Mouse (Mus musculus): Measurements from ENCODE around the gene Elovl1.

The Elovl1 gene

DNA sequence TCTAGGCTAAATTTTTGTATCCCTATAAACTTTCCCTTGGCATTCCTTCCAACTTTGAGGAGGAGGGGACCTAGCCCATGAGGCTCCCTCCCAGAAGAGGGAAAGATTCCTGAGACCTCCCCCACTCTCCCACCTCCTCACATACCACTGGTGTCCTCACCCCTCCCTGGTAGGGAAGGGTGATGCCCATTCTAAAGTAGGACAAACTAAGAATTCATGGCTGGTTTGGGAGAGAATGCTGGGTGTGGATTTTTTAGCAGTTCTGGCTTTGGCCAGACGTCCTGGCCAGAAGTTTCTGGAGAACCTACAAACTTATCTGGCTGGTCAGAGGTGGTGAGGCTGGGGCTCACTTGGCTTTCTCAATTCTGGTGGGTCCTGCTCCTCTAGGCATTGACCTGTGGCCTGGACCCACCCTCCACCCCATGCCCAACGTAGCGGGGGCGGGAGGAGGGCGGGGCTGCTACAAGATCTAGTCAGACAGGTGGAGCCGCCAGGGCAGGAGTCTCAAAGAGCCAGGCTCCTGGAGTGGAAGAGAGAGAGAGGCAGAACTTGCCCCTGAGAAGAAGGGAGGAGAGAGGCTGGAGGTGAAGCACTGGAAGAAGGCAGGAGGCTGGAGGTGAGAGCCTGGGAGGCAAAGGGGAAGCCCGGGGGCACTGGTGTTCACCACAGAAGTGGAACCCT lies 1.5 kb downstream of the Elovl1 start:
- no peak for DNase-seq (ENCODE audit: low read depth, low spot score)

DNA sequence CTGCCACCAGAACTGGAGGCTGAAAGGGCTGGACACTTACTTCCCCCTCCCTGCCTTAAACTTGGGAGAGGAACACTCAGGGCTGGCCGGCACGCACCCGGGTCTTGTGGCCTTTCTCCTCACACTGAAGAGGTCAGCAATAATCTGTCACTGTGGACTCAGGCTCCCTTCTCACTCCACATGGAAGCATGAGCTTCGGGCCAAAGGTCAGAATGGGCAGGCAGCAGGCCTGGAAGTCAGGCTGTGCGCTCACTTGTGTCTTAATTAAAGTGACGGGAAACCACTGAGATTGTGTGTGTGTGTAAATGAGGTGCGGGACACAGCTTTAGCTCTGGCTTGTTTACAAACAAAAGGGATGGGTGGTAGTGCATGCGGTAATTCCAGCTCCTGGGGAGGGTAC lies 4.4 kb downstream of the Elovl1 start:
- no peak for DNase-seq (ENCODE audit: low read depth, low spot score)

GRCm38 (mm10) chr4:118436820-118437603 lies 9.1 kb downstream of the Elovl1 start, which contains the start of gene Cdc20:
Gene Cdc20, minus strand, starts transcription at chr4:118437352.
- peak; percentile 98 for DNase-seq (ENCODE audit: low read depth, low spot score)

DNA sequence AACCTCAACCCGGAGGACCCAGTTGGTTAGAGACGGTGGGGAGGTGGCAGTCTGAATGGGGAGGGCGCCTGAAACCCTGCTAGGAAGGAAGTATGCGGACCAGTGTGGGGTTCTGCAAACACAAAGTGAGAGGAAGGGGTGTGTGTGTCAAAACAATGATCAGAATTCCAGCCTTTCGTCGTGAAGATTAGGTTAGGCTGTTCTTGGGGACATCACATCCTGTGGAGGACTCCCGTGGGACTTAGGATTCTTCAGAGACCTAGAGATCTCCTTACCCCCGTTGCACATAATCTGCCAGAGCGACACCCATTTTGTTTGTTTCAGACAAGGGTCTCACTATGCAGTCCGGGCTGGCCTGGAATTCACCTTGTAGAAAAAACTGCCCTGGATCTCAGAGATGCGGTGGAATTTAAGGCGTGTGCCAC lies 9.9 kb downstream of the Elovl1 start:
- peak; percentile 41 for DNase-seq (ENCODE audit: low read depth, low spot score)

DNA sequence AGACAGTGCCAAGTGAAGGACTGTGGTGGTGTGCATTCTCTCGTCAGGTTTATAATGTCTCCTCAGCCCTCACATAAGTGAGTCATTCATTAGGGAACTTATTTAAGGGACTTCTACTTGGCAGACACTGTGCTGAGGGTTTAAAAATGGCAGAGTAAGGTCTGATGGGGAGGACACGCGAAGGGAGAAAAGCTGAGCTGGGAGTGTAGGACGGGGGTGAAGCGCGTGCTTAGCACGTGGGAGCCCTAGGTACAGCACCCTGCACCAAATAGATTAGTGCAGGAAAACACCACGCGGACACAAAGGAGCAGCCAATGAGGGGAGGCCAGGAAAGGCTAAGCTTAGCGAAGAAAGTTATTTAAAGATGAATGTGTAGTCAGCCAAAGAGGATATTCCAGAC lies 17.2 kb downstream of the Elovl1 start:
- DNase-seq (ENCODE audit: low read depth, low spot score): no peak

- DNase-seq (ENCODE audit: low read depth, low spot score): peak; percentile 52
Measured at GRCm38 (mm10) chr4:118445781-118446414, 18.0 kb downstream of the Elovl1 start.

DNA sequence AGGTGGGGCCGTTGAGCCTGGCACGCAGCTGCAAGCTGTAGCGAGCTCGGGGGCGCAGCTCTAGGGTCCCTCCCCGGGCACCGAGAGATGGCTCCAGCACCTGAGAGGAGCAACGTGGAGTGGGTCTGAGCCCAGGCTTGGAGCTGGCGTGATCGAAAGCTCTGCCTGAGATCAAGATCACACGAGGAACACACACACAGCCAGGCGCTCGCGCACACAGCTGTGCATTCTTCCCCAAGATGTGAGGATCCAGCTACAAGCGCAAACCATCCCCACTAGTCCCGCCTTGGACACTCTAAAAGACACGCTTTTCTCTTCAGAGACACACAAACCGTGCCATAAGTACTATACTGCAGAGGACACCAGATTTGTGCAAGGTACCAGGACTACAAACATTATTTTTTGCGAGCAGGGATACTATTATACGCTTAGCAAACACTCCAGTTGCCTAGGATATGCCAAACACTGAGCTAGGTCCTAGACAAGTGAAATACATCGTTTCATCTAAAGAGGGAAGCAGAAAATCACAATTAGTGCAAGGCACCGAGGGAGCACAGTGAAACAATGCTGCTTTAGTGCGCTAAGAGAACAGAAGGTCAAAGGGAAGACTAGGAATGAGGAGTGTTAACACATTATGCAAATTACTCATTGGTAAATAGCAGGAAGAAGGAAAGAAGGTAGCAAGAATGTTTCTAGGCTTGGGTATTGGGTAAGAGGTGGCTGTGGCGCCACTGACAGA lies 18.7 kb downstream of the Elovl1 start:
- peak; percentile 50 for DNase-seq (ENCODE audit: low read depth, low spot score)

- DNase-seq (ENCODE audit: low read depth, low spot score): no peak
Measured at GRCm38 (mm10) chr4:118457345-118457975, 29.6 kb downstream of the Elovl1 start, which contains the start of gene Mpl. Gene Mpl, minus strand, starts transcription at chr4:118457513.

- no peak for DNase-seq (ENCODE audit: low read depth, low spot score)
Measured at GRCm38 (mm10) chr4:118464956-118465355, 37.1 kb downstream of the Elovl1 start.

DNA sequence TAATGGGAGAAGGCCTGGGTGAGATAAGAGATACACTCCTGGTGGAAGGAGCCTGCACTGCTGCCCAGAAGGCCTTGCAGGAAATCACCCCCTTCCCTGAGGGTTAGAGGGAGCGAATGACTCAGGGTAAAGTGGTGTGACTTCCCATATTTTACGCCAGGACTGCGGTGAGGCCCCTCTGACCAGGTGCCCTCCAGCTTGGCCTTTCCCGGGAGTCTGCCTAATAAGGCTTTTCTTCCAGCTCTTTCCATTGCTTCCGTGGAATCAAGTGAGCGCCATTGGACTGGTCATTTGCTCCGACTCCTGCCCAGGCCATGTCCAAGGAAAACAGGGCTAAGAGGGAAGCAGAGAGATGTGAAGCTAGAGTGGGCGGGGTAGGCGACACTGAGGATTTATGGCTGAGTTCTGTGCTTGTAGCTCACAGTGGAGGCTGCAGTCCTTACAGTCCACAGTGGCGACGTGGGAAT lies 37.8 kb downstream of the Elovl1 start:
- peak; percentile 53 for DNase-seq (ENCODE audit: low read depth, low spot score)

DNA sequence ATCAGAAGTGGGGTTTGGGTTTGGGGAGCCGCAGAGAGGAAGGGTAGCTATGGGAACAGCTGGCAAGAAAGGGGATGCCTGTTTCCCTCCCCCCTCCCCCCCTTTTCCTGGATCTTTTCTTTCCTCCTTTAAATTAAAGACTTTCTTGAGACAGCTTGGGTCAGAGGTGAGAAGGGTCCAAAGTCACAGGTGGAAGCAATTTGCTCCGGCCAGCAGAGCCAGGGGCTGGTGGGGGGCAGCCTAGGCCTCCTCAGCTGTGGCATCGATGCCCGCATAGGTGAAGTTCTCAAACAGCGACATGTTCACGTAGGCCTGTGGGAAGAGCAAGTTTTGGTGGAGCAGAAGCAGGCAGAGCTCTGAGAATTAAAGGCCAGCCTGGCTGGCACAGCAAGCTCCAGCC lies 43.4 kb downstream of the Elovl1 start:
- DNase-seq (ENCODE audit: low read depth, low spot score): peak; percentile 25

GRCm38 (mm10) chr4:118472687-118473086 lies 44.8 kb downstream of the Elovl1 start:
- no peak for DNase-seq (ENCODE audit: low read depth, low spot score)

GRCm38 (mm10) chr4:118476773-118477530 lies 49.1 kb downstream of the Elovl1 start:
- peak; percentile 44 for DNase-seq (ENCODE audit: low read depth, low spot score)

All from mesoderm, embryonic 11.5 days (tissue).